Mouse (Mus musculus) spleen, postnatal 36 days (tissue): ENCODE data around the gene Pard6a.
A peak's percentile ranks its signal among the peaks of the same experiment; 100 is the strongest.

Experiments used
- DNase-seq, 2 experiments: peaks; one replicate each; pipeline ENCODE4 v3.0.0; 2022; ENCODE audit warnings: low spot score in 2 of 2, mixed read lengths in 1 of 2

Pard6a gene

DNA sequence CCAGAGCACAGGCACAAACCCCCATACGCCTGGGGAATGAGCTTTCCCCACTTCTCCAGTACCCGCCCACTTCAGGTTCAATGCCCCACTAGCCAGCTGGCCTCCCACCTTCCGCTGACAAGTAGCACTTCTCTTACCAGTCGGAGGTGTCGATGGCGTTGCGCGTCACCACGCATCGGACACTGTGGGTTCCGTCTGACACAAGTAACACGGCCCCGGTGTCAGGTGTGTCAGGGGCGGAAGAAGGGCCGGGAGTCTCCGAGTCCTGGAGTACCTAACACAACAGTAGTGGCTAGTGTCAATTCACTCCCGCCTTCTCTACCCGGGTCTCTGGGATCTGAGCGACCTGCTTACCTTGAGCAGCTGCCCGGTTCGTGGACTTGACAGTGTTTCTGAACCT, 382 bp upstream of the Pard6a start:
- DNase-seq: peak; percentile 81 to 83

DNA sequence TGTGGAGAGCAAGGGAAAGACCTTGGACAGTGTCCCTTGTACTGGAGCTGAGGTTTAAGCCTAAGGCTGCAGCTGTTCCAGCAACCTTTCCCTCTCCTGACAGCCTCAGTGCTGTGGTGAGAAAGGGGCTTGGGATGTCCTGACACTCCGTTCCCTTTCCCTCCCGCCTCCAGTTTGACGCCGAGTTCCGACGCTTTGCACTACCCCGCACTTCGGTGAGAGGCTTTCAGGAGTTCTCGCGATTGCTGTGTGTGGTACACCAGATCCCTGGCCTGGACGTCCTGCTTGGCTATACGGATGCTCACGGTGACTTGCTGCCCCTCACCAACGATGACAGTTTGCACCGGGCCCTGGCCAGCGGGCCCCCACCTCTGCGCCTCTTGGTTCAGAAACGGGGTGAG, 1.1 kb downstream of the Pard6a start:
- no peak for DNase-seq

DNA sequence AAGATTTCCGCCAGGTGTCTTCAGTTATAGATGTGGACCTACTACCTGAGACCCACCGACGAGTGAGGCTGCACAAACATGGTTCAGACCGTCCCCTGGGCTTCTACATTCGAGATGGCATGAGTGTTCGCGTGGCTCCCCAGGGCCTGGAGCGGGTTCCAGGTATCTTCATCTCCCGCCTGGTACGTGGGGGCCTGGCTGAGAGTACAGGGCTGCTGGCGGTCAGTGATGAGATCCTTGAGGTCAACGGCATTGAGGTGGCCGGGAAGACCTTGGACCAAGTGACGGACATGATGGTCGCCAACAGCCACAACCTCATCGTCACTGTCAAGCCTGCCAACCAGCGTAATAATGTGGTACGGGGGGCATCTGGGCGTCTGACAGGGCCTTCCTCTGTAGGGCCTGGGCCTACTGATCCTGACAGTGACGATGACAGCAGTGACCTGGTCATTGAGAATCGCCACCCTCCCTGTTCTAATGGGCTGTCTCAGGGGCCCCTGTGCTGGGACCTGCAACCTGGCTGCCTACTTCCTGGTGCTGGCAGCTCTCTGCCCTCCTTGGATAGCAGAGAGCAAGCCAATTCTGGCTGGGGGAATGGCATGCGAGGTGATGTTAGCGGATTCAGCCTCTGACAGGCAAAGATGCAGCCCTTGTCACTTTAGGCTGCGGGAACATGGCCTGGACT, 1.9 kb downstream of the Pard6a start:
- no peak for DNase-seq

DNA sequence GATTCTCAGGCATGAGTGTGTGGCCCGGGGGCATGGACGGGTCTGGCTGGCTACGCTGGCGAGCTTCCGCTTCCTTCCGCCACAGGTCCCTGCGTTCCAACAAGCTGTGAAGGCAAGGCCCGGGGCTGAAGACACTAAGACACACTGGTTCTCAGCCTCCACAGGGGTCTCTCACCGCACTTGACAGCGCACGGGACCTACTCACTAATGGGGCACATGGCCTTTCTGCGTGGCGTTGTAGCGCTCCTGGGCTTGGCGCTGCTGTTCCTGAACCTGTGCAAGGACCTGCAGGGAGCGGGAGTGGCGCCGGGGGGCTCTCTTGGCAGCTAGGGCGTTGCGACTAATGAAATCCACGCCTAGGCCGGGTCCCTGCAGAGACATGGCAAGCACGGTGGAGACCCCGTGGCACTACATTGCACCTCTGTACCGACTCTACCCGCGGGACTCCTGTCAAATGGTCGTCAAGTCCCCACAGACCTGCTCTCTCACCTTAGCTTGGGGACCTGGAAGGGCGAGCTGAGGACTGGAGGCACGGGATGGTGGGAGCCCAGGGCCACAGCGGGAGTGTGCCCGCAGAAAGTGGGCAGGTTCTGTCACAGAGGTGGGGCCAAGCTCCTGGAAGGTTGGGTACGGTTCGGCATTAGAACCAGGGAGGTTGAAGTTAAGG, 3.3 kb downstream of the Pard6a start:
- DNase-seq: no peak

DNA sequence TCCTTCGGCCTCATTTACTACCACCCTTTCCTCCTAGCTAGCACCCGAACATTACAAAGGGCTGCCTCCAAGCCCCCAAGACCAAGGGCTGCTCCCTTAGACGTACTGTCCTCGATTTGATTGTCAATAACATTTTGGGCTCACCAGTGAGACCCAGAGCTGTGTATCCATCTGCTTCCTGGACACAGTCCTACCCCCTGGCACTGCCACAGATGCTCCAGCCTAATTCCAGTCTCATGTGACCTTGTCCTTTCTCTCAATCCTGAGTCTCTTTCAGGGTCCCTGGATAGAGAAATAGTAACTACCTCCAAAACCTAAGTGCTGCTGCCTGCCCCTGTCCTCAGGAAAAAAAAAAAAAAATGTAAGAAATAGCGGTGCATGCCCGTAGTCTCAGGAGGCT, 4.0 kb downstream of the Pard6a start:
- no peak for DNase-seq

DNA sequence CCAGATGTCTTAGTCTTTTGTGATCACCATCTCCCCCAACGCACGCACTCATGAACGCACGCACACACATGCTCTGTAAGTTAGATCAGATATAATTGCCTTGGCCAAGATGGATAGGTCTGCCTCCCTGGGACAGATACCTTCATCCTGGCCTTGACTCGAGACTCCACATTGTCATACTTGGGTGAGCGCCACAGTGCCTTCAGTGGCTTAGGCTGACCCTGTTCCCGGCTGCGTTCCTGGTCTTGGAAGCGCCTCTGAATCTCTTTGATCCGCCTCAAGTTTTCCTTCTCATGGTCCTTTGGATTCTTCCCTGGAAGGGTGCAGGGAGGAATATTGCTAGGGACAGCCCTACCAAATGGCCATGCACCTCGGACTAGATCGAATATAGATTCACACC, 5.5 kb downstream of the Pard6a start:
- DNase-seq: no peak

DNA sequence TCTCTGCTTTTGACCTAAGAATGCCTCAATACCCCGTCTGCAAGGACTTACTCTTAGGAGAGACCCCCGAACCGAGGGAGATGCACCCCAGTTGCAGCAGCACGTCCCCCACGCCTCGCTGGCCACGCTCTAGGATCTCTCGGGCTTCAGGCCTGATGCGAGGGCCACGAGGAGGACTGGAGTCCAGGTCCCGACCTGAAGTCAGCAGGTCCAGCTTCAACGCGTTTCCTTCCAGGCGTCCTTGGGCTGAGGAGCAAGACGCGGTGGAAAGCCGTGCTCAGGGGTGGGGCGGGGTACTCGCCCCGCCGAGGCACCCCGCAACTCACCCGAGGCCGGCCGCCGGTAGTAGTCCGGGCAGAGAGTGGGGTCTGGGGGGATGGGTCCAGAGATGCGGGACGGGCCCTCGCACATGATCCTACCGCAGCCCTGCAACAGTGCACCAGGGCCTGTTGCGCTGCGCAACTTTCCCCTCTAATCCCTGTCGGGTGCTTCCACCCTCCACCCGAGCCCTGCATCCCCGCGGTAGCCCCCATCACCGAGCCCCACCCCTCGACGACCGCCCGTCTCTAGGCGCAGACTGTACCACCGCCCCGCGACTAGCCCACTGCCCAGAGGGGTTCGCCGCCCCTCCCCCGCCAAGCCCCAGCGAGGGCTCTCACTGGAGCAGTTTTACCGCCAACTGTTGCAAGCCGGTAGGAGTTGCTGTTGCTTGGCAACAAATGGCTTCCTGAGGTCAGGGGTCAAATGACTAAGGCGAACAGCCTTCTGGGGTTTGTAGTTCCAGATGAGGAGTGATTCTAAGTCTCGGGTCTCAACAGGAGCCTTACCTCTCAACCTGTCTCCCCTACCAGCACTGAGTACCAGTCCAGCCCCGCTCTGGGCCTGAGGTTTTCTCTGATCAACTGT, 6.8 kb downstream of the Pard6a start, which contains the start of the genes 4933405L10Rik and Enkd1:
Gene 4933405L10Rik (plus strand): TSS at position 158 of the 906 bp plus-strand sequence.
Gene Enkd1 (minus strand): TSS at position 713 of the 906 bp plus-strand sequence.
- peak; percentile 85 to 87 for DNase-seq

DNA sequence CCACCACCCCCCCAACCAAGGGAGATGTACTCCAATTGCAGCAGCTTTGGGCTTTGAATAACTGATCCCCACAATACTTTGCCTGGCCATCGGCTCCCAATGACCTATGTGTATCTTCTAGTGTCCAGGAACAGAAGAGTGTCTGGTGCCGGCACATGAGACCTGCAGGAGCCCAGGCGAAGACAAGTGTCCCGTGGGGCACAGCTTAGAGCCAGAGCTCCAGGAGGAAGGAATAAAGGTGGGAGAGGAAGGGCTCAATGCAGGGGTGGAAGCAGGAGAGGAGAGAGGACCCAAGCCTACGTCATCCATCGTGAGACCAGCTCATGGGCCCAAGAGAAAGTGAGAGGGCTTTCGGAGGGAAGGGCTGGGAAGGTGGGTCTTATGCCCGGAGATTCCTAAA, 7.7 kb downstream of the Pard6a start:
- DNase-seq: no peak

DNA sequence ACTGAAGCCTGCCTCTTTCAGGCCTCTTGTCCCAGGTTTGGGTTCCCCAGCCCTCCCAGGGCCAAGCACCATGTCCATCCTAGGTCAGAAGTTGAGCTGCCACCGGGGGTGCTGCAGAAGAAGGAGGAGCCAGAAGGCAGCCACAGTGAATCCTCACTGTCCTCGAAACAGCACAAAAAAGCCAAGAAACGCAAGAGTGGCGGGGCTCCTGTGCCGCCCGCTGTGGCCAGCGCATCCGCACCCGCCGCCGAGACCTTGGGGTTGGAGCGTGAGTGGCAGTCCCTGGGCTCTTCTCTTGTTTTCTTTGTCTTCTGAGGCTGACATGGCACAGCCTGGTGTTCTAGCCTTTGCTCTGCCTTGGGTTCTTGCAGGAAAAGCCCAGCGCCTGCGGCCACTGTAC, 8.4 kb downstream of the Pard6a start:
- no peak for DNase-seq

DNA sequence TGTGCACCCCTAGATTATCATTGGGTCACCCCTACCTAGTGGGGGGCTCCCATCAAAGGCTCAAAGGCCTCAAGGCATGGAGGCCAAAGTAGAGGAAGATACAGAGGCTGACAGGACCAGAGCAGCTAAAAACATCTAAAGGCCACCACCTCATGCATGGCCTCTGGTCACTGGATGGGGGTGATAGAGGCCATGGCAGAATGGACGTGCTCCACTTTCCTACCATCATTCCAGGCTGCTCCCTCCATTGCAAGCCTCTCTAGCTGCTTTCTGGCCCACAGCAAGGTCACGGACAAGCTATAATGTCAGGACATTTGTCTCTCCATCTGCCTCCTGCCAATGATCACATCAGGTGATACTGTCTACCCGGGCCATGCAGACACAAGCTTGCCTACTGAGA, 11.3 kb downstream of the Pard6a start:
- DNase-seq: no peak

DNA sequence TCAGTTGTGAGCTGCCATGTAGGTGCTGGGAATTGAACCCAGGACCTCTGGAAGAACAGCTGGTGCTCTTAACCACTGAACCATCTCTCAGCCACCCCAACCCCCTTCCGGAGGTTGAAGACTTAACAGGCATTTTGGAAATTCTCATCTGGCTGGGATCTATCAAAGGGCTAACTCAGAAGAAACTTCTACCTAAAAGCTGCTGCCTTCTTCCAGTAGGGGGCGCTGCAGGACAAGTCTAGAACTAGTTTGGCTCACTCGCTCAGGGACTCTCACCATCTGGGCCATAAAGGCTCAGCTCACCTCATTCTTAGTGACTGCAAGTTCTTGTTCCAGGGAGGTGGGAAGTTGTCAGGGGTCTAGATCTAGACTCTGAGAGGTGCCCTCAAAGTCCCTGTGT, 13.2 kb downstream of the Pard6a start:
- peak; percentile 78 to 87 for DNase-seq

DNA sequence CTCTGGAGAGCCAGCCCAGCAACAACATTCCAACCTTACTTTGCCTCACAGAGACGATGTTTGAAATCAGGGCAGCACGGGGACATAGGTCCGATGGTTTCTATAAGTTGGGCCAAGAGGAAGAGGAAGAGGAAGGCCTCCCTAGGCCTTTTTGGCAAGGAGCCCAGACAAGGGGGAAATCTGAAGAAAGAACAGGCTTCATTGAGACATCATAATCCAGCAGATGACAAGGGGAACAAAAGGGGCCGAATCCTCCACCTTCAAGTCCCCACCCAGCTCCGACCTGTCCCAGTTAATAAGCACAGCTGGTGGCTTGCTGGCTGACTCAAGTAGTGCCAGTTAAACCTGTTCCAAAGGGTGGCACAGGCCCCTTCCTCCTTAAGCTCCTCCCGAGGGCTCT, 14.1 kb downstream of the Pard6a start:
- no peak for DNase-seq

DNA sequence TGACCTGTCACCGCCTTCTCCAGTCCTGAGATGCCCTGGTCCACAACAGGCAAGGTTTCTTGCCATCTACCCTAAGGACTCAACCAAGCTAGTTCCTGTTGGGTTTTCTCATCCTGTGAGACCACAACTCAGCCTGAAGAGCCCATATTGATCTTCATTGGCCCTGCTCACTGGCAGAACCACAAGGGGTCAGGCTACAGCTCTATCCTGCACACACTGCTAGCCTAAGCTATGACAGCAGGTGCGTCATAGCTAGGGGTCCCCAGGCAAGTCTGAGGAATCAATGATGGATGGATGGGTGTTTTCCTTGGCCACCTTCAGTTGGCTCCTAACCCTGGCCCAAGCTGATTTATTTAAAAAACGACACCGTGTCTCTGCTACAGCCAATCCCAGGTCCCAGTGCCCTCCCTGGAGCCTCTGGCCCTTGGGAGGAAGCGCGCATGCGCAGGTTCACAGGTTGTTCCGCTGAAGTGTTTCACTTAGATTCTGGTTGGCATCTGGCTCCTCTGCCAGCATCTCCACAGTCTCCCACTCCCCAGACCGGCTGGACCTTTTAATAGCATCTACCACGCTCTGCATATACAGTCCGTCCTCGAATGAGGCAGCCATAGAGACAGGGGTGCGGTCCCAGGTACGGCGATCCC, 15.5 kb downstream of the Pard6a start:
- DNase-seq: no peak

DNA sequence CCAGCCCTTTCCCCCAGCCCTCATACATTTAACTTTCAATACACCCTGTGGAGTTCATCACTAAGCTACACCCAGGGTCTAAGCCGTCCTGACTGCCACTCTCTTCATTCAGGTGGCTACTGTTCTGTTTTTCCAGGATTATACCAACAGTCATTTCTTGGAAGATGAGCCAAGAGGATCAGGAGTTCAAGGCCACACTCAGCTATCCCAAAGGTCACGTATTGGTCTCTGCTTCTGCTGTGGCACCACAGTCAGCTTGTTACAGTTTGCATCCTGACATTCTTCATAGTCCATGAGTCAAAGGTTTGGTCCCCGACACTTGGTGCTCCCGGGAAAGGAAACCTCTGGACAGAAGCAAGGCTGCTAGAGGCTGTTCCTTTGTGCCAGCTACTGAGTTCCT, 18.7 kb downstream of the Pard6a start:
- DNase-seq: no peak

DNA sequence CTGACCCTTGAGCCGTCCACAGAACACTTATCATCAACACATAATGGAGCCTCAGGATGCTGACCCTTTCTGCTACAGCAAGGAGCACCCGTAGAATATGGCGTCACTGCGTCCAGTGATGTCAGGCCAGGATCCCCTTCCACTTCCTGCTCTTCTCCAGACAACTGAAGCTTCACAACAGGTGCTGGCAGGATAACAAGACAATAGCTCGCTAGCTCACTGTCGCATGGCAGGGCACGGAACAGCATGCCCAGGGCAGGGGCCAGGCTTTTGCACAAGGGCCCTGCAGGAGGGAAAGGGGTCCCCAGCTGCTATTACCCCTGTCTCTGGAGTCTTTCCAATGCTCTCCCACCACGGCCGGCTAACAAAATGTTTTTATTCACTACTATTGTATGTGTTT, 21.9 kb downstream of the Pard6a start:
- DNase-seq: no peak

DNA sequence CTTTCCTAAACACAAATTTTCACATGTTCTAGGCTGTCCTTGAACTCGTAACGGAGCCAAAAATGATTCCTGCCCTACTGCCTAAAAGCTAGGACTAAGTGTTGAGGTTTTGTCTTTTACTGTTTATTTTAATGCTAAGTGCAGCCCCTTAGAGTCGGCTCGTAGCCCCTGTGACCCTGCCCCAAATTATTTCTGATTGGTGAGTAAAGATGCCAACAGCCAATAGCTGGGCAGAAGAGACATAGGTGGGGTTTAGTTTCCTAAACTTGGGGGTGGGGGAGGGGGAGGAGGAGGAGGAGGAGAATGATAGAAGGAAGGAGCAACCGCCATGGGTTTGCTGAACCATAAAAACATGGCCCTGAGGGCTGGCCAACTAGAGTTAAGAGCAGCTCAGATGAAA, 24.8 kb downstream of the Pard6a start:
- no peak for DNase-seq

DNA sequence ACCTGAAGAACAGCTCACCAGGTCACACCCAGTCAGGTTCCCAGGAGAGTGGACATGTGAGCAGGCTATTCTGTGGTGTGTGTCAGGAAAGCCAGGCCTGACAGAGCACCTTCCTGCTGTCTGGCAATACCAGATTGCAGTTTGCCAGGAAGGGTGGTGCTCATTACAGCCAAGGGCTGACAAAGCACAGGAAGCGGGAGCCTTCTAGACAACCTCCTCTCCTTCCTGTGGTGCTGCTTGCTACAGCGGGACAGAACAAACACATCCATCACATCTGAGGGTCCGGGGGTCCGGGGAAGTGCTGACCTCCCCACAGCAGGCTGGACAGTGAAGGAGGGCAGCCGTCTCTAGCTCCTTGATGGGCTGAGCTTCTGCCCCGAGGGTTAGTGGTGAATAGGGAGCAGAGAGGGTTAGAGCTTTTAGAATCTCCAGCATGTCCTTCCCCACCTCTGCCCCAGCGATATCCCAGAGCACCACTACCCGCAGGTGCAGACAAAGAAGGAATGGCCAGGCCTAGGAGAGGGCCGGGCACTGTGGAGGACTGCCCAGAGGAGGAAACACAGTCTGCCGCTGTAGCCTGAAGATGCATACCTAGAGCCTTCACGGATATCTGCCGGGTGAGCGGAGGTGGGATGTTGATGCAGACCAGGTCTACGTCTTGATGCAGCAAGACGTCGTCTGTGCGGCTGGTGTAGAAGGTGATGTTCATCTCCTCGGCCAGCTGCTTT, 26.6 kb downstream of the Pard6a start:
- DNase-seq: peak; percentile 30 to 33

DNA sequence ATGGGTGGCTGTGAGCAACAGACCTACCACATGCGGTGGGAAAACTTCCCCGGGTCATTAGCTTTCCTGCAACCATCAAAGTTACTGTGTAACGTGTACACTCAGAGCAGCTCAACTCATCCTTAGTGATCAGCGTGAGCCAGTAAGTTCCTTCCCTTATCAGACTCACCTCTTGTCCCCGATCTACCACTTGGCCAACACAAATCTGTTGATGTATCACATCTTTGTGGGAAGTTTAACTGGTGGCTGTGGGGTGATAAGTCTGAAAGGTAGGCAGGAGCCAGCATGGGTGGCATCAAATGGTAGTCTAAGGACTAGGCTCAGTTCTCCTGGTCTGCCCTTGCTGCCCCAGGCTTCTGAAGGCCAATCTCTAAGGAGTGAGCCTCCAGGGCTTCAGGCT, 31.2 kb downstream of the Pard6a start:
- no peak for DNase-seq

DNA sequence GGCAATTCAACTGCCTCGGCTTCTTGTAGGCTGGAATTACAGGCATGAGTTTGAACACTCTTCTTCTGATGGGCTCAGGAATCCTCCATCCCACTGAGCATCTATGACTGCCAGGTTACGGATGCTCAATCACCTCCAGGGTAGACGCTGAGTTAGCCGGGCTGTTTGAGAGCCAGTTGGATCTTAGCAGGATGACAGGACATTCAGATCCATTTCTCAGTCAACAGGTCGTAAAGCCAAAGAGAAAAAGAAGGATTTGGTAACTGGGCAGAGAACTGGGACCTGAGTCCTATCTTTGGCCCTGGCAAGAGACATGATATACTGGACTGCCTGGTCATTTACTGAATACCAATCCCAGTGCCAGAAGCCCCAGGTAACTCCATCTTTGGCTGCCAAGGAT, 38.3 kb downstream of the Pard6a start:
- no peak for DNase-seq

DNA sequence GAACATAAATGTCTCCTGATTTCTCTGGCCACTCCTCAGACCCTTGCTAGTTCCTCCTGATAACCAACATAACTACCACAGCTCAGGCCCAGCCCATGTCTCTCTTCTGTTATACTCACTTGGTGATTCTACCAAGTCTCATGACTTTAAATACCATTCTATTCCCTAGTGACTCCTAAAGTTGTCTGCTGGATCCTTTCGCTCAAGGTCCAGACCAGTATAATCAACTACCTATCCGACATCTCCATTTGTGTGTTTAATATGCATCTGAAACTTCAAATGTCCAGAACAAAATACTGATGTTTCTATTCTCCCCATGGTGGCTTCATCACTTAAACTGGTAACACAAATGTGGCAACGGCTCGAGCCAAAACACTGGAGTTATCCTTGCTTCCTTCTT, 42.4 kb downstream of the Pard6a start:
- DNase-seq: no peak

DNA sequence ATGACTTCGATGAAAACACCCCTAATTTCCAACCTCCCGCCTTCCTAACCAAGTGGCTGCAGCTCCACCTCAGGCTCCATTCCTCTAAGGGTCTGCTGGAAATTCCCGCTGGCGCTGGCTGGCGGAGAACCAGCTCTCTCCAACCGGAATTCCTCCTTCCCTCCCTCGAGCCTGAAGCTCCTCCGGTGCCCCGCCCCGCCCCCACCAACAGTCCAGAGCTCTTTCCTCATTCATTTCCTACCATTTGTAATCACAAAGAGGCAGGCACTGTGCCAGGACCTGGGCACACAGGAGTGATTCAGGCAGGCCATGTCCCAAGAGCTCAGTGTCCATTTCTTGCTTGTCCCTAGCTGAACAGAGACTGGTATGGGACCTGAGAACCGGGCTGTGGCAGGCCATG, 49.7 kb downstream of the Pard6a start:
- DNase-seq: peak in 1 of 2 experiments; percentile 23
